Mouse (Mus musculus) liver, embryonic 15.5 days (tissue): ENCODE measurements around the gene Ube2g1. TPM values are rescaled to one million over a fixed set of nuclear protein-coding genes. Genes with fewer than 3 reads are reported as not detected.
"Not testable (repeated sequence)": the region's sequence is repeated elsewhere in the genome, so short reads cannot be mapped to it uniquely, and the experiment has no call there.

ENCODE experiments used
- ATAC-seq: fragments of 200-750 bp; cut with Nextera tagmentation; 2 replicates; pipeline ENCODE4 v1.8.0; 2017; ENCODE audit warnings: moderate number of reproducible peaks, mild to moderate bottlenecking, moderate library complexity; ENCODE audit not compliant: insufficient read depth
- H3K27ac ChIP-seq: fragments of 300-500 bp; sonication (generic); replicated peaks from 2 replicates; pipeline ENCODE4 v1.5.1; 2015; ENCODE audit warnings: mild to moderate bottlenecking, inconsistent platforms
- H3K27me3 ChIP-seq: fragments of 300-500 bp; sonication (generic); 2 replicates; pipeline ENCODE4 v1.6.1; 2015; ENCODE audit warnings: mild to moderate bottlenecking, inconsistent platforms
- H3K36me3 ChIP-seq: fragments of 300-500 bp; sonication (generic); replicated peaks from 2 replicates; pipeline ENCODE4 v1.6.1; 2015; ENCODE audit warnings: moderate library complexity, mild to moderate bottlenecking, inconsistent platforms
- H3K4me1 ChIP-seq: fragments of 300-500 bp; sonication (generic); replicated peaks from 2 replicates; pipeline ENCODE4 v1.6.1; 2015; ENCODE audit warnings: inconsistent platforms
- H3K4me2 ChIP-seq: fragments of 300-500 bp; sonication (generic); 2 replicates; pipeline ENCODE4 v1.6.1; 2015; ENCODE audit warnings: moderate library complexity, mild to moderate bottlenecking, inconsistent platforms
- H3K4me3 ChIP-seq: fragments of 300-500 bp; sonication (generic); replicated peaks from 2 replicates; pipeline ENCODE4 v1.5.1; 2015; ENCODE audit warnings: mild to moderate bottlenecking, inconsistent platforms
- H3K9ac ChIP-seq: fragments of 300-500 bp; sonication (generic); 2 replicates; pipeline ENCODE4 v1.6.1; 2015; ENCODE audit warnings: moderate library complexity, mild to moderate bottlenecking, inconsistent platforms
- H3K9me3 ChIP-seq: fragments of 300-500 bp; sonication (generic); replicated peaks from 2 replicates; pipeline ENCODE4 v1.6.1; 2016; ENCODE audit warnings: inconsistent platforms
- WGBS: fragments of 180-500 bp; shearing (Covaris S2); methylation state at CpG from one replicate; pipeline ENCODE4 v1.1.7; 2015; ENCODE audit warnings: mixed read lengths; ENCODE audit not compliant: insufficient replicate concordance; 5-methylcytosine and 5-hydroxymethylcytosine counted together
- polyA plus RNA-seq: library from polyadenylated mRNA; unstranded; fragments of >200 nt; fragmentation: Nextera tagmentation; extraction: Ambion mirVana; gene quantifications from 2 replicates; pipeline ENCODE4 v1.2.1, GENCODE M21; 2015

Gene Ube2g1
- polyA plus RNA-seq, 1 experiment from 2014 or later, result 21.7 TPM

DNA sequence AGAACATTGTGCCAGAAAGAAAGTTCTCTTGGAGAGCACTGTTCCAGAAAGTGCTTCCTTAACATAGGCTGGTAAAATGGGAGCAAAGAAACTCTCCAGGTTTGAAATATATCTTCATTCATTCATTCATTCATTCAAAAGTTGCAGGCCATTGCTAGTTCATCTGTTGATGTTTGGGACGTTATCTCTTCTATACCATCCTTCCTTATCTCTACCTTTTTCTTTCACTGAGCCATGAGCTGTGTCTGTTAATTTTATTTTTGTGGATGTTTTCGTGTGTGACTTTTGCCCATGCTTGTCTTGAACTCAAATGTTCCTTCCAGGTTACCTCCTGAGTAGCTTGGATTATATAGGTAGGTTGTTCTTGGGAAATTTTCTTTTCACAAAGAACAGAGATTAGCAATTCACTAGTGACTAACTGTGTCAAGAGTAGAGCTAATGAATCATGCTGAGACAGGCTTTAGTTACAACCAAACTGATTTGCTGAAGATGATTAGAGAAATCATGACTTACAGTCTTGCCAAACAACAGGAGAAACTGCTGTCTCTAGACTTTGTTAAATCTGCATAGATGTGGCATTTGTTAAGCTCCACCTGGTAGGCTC is 89.4 kb downstream of the Ube2g1 start:
- Histone ChIP-seq H3K27ac (no peak overlapping the region), H3K9ac (no peak overlapping the region), H3K36me3 (peaks cover 16% of the 10 kb centered on the region), H3K4me3 (no peak overlapping the region), H3K4me1 (peaks cover 51% of the 10 kb centered on the region), H3K9me3 (no peaks in the 10 kb centered on the region), H3K4me2 (peak overlapping the region; percentile 1; the same call in 1 of the 2 replicates), H3K27me3 (no peaks in the 10 kb centered on the region)
- 20% methylated on average over 2 of the region's 2 CpGs for WGBS
- ATAC-seq, result no peak

DNA sequence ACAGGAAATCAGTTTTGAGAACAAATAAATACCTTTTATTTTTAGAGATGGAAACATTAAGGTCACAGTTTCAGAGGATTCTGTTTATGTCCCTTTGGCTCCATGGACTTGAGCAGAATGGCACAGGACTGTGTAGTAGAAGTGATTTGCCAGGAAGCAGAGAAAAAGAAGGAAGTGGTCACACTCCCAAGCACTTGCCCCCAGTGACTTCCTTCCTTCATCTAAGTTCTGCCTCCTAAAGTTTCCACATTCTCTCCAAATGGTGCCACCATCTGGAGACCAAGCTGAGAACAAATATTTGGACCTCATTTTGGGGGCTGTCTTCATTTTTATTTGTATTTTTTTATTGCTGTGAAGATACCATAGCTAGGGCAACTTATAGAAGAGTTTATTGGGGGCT is 90.2 kb downstream of the Ube2g1 start:
- Histone ChIP-seq H3K9ac (no peak overlapping the region), H3K27ac (no peak overlapping the region), H3K9me3 (no peaks in the 10 kb centered on the region), H3K4me2 (no peak overlapping the region), H3K4me3 (no peak overlapping the region), H3K4me1 (peaks cover 42% of the 10 kb centered on the region), H3K27me3 (no peaks in the 10 kb centered on the region), H3K36me3 (peaks cover 18% of the 10 kb centered on the region)
- ATAC-seq, result no peak

DNA sequence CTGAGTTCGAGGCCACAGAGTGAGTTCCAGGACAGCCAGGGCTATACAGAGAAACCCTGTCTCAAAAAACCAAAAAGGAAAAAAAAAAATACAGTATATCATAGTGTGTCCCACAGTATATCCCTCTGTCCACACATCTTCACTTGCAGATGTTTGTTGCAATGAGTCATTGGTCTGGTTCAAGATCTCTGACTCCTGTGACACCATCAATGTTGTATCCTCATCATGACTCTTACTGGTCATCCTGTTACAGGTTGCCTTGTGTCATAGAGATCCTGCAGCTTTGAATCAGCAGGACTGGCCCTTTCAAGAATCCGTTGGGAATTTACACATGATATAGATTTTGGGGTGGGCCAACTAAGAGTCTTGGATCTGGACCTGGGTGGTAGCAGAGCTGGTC is 98.0 kb downstream of the Ube2g1 start:
- peaks cover 30% of the 10 kb centered on the region for H3K36me3 ChIP-seq
- not testable (repeated sequence) for H3K4me3 ChIP-seq, H3K27ac ChIP-seq, H3K27me3 ChIP-seq, H3K4me2 ChIP-seq, H3K4me1 ChIP-seq, H3K9ac ChIP-seq, ATAC-seq, H3K9me3 ChIP-seq
- WGBS, result 75% methylated on average over 2 of the region's 2 CpGs

DNA sequence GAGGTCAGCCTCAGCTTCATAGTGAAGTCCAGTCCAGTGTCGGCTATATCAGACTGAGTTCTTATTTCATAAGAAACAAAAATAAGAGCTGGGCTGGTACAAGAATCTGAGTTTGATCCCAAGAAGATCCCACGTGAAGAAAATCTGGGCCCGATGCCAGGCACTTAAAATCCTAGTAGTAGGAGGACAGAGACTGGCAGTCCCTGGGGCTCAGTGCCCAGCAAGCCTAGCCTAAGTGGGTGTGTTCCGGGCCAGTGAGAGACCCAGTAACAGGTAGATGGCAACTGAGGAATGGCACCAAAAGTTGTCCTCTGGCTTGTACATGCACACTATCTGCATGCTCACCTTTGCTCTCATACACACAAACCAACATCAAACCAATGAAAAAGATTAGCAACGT is 105.6 kb downstream of the Ube2g1 start:
- no peak for ATAC-seq
- 81% methylated on average over 5 of the region's 5 CpGs for WGBS
- H3K9ac ChIP-seq, result no peak overlapping the region
- H3K4me2 ChIP-seq, result no peak overlapping the region
- no peaks in the 10 kb centered on the region for H3K9me3 ChIP-seq
- H3K36me3 ChIP-seq, result peaks cover 51% of the 10 kb centered on the region
- H3K27me3 ChIP-seq, result no peaks in the 10 kb centered on the region
- H3K4me1 ChIP-seq, result no peaks in the 10 kb centered on the region
- H3K4me3 ChIP-seq, result no peak overlapping the region
- no peak overlapping the region for H3K27ac ChIP-seq

DNA sequence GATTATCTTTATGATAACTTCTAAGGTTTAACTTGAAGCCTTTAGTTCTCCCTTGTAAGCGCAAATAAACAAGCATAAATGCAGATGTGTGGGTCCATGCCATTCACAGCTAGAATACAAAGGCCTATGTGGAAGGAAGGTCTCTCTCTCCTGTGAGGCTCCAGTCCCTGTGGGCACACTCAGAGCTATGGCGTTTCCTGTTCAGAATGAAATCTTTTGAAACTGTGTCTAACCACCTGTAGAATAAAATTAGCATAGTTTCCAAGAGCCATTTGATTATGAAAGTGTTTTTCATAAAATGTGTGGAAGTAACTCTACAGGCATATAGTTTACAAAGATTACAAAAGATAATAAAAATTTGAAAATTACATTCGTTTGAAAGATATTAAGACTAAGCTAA is 111.1 kb downstream of the Ube2g1 start:
- ATAC-seq, result no peak
- Histone ChIP-seq H3K27me3 (no peaks in the 10 kb centered on the region), H3K4me1 (peaks cover 1% of the 10 kb centered on the region; the same call in 1 of the 2 replicates), H3K27ac (no peak overlapping the region), H3K4me3 (no peak overlapping the region), H3K9ac (no peak overlapping the region), H3K9me3 (no peaks in the 10 kb centered on the region), H3K36me3 (peaks cover 48% of the 10 kb centered on the region), H3K4me2 (no peak overlapping the region)
- 73% methylated on average over 3 of the region's 3 CpGs for WGBS

DNA sequence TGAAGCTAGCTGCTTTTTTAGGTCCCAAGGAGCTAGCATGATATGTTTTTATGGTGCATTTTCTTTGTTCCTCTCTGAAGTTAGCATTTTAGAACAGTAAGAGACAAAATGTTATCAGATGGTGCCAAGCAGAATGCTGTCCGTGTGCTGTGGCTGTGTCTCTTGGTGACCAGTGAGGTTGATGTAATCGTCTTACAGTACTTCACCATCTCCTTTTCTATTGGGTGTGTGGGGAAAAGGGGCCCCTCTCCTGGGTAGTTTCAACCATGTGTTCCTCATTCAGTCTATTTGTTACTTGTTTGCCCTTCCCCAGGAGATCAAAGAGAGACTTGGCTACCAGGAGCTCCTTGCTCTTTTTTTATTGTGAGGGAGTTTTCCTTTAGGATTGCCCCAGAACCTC is 116.1 kb downstream of the Ube2g1 start:
- 36% methylated on average over 2 of the region's 2 CpGs for WGBS
- Histone ChIP-seq H3K27ac (no peak overlapping the region), H3K9me3 (no peaks in the 10 kb centered on the region), H3K4me3 (no peak overlapping the region), H3K36me3 (peaks cover 46% of the 10 kb centered on the region), H3K27me3 (no peaks in the 10 kb centered on the region), H3K4me2 (no peak overlapping the region), H3K9ac (no peak overlapping the region), H3K4me1 (peaks cover 4% of the 10 kb centered on the region; the same call in 1 of the 2 replicates)
- ATAC-seq, result no peak

DNA sequence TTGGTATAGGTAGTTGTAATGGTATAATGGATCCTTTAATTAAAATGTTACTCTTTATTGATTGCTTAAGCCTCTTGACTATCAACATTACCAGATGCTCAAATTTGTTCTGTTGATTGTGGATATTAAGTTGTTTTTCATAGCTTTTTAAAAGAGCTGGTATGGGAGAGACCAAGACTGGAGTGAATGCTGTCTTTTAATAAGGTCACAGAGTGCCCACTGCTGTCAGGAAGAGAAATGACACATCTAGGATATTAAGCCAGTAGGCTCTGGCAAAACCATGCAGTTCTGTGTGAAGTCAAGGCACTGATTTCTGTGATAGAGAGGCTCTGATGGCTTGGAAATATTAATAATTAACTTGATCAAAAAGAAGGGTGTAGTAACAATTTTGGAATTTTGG is 116.8 kb downstream of the Ube2g1 start:
- Histone ChIP-seq H3K4me3 (no peak overlapping the region), H3K4me1 (peaks cover 4% of the 10 kb centered on the region; the same call in 1 of the 2 replicates), H3K4me2 (no peak overlapping the region), H3K9ac (no peak overlapping the region), H3K27ac (no peak overlapping the region), H3K27me3 (no peaks in the 10 kb centered on the region), H3K9me3 (no peaks in the 10 kb centered on the region), H3K36me3 (peaks cover 50% of the 10 kb centered on the region)
- ATAC-seq, result no peak

DNA sequence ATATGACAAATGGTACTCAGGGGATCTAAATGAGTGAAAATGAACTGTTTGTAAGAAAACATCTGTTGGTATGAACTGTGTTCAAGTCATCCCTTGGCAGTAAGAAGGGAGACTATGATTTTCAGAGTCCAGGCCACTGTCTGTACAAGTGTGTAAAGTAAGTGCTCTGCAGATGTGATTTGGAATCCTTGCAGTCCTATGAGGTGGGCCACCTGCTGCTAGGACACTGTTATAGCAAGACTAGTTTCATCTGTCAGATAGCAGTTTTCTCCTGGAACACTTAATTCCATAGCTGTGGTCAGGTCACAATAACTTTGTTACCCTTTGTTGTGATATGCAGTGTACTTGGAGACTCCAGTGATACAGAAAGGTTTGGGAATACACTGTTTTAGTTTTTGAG is 118.9 kb downstream of the Ube2g1 start:
- H3K27ac ChIP-seq, result no peak overlapping the region
- peaks cover 67% of the 10 kb centered on the region for H3K36me3 ChIP-seq
- no peak overlapping the region for H3K9ac ChIP-seq
- ATAC-seq, result no peak
- no peaks in the 10 kb centered on the region for H3K9me3 ChIP-seq
- H3K4me1 ChIP-seq, result peaks cover 4% of the 10 kb centered on the region; the same call in 1 of the 2 replicates
- no peaks in the 10 kb centered on the region for H3K27me3 ChIP-seq
- H3K4me3 ChIP-seq, result no peak overlapping the region
- no peak overlapping the region for H3K4me2 ChIP-seq

DNA sequence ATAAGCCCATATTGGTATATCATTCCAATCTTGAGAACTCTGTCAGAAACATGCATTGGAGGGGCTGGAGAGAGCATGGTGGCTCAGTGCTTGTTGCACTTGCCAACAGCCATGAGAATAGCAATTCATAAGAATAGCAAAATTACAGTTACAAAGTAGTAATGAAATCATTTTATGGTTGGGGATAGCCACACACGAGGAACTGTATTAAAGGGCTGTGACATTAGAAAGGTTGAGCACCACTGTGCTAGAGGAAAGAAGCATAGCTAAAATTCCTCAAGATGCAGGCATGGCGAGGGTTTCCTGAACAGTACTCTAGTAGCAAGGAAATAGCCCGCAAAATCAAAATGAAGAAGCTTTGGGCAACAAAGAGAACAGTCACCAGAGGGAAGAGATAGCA is 126.7 kb downstream of the Ube2g1 start:
- Histone ChIP-seq H3K27me3 (no peaks in the 10 kb centered on the region), H3K27ac (no peak overlapping the region), H3K4me1 (no peaks in the 10 kb centered on the region), H3K9me3 (no peaks in the 10 kb centered on the region), H3K4me2 (no peak overlapping the region), H3K9ac (no peak overlapping the region), H3K4me3 (no peak overlapping the region), H3K36me3 (peaks cover 80% of the 10 kb centered on the region)
- 83% methylated on average over 3 of the region's 3 CpGs for WGBS
- no peak for ATAC-seq

DNA sequence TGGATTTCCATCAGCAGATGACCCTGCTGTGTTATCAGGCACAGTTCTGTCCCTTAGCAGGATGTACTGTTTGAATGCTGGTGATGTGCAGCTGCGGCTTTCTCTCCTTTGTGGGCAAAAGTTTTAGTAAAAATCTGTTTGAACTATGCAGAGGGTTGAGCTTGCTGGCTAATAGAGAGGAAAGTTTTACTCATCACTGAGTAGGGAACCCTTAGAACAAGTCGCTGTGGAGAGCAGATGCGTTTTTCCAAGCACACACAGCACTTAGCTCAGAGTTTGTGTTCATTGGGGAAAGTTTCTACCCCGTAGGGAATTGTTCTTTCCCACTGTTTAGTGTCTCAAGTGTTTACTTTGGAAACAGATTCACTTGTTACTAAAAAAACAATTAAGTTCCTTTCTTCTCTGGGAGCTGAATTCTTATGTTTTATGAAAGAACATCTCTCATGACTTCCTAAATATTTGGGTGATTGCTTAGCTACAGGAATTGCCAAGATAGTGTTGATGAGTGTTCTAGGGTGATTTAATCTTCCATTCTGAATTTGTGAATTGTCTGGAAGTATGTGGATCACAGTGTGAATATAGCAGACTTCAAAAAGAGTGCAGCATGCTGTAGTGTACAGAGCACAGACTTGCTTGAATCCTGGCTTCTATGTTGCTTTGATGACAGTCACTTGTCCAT is 127.9 kb downstream of the Ube2g1 start:
- no peak for ATAC-seq
- WGBS, result 78% methylated on average over 4 of the region's 4 CpGs
- Histone ChIP-seq H3K27ac (no peak overlapping the region), H3K27me3 (no peaks in the 10 kb centered on the region), H3K4me1 (no peaks in the 10 kb centered on the region; the same call in 1 of the 2 replicates), H3K4me3 (no peak overlapping the region), H3K36me3 (peaks cover 79% of the 10 kb centered on the region), H3K9me3 (no peaks in the 10 kb centered on the region), H3K4me2 (no peak overlapping the region), H3K9ac (no peak overlapping the region)

DNA sequence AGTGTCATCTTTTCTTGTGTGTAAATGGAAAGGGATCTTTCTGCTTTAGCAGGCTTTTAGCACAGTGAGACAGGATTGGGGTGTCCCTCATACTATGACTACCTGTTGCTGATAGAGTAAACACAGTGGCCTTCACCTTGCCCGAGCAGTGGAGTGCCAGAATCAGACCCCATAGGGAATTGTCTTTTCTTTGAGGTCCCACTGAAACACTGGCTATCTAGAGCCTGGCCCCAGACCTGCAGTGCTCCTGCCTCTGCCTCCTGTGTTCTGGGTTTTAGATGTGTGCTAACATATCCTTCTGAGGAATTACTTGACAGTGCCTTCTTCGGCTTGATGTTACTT is 128.4 kb downstream of the Ube2g1 start:
- Histone ChIP-seq H3K9ac (no peak overlapping the region), H3K27me3 (no peaks in the 10 kb centered on the region), H3K4me1 (no peaks in the 10 kb centered on the region; the same call in 1 of the 2 replicates), H3K27ac (no peak overlapping the region), H3K9me3 (no peaks in the 10 kb centered on the region), H3K4me2 (no peak overlapping the region), H3K4me3 (no peak overlapping the region), H3K36me3 (peaks cover 79% of the 10 kb centered on the region)
- 74% methylated on average over 2 of the region's 2 CpGs for WGBS
- no peak for ATAC-seq
